Mouse (Mus musculus): Measurements from ENCODE around the gene Atxn10.

DNA sequence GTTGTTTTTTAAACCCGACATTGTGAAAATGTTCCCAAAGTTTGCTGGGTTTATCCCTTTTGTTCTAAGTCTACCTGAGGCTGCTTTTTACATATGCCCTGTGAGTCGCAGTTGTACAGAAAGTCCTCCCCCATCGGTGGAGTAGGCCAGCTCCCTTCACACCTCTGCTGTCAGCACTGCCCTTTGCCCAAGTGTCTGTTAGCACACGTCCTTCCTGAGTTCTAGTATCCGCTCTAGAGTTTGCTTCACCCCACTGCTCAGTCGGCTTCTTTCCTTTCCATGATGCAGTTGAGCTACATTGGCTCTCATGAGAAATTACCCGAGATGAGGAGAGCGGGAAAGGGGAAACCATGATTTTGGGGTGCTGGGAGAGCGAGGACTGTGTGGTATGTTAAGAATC is 18.0 kb downstream of the Atxn10 start:
- TF ChIP-seq GATA1 (IDR thresholded peaks at IDR 0.05; ENCODE audit: low read length) = no peak
- no peak for TF ChIP-seq TAL1 (IDR thresholded peaks at IDR 0.05; ENCODE audit: low read length)

All from erythroblast, embryonic 14.5 days (primary cell).